Mouse (Mus musculus): ENCODE results near the gene Mybpc2. TPM values are rescaled to one million over a fixed set of nuclear protein-coding genes. Genes with fewer than 3 reads are reported as not detected.

The Mybpc2 gene
- polyA plus RNA-seq, 1 experiment from 2014 or later: 0.12 TPM

DNA sequence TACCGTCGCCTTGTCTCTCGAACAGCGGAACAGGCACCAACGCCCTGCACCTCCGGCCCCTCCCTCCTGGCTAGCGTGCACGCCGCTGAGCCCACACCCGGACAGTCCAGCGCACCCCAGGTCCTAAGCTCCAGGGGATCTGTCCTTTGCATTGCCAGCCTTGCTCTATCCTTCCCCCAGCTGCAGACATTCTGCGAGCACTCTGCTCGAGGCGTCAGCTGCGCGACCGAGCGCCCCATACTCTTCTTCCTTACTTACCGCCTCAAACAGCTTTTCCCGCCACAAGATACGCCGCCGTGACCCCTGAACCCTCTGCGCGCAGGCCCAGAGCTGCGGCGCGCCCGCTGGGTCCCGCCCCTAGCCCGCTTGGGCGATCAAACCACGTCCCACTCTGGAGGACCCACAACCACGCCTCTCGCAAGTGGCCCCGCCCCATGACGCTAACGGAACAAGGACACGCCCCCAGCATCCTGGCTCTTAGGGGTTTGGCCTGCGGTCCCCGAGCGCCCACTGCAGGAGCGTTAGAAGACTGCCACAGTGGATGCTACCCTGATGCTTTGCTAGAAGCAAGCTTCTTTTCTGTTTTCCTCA lies 24.1 kb upstream of the Mybpc2 start, which contains the start of gene Pold1:
Pold1 (minus strand) TSS at position 353 of the 591 bp plus-strand sequence.
- Histone ChIP-seq H3K4me1 (ENCODE audit: insufficient read depth, low read length) (peaks cover 19% of the 10 kb centered on the region), H3K4me2 (replicated peaks; ENCODE audit: low read depth, low read length) (peak within 1 kb of the TSS; percentile 60), H3K27me3 (ENCODE audit: insufficient read depth, low read length) (no peaks in the 10 kb centered on the region), H3K9me3 (ENCODE audit: low read length) (no peaks in the 10 kb centered on the region), H3K4me3 (ENCODE audit: low read length) (peak within 1 kb of the TSS; percentile 73), H3K27ac (ENCODE audit: low read length) (peak within 1 kb of the TSS; percentile 76; the same call in 1 of the 2 replicates), H3K9ac (replicated peaks; ENCODE audit: low read length) (peak within 1 kb of the TSS; percentile 73), H3K36me3 (ENCODE audit: insufficient read depth, low read length) (peaks cover 29% of the 10 kb centered on the region)
- WGBS: under 1% methylated on average over 43 of the region's 43 CpGs
- peak; percentile 94 for ATAC-seq (ENCODE audit: low FRiP score, low TSS enrichment)

DNA sequence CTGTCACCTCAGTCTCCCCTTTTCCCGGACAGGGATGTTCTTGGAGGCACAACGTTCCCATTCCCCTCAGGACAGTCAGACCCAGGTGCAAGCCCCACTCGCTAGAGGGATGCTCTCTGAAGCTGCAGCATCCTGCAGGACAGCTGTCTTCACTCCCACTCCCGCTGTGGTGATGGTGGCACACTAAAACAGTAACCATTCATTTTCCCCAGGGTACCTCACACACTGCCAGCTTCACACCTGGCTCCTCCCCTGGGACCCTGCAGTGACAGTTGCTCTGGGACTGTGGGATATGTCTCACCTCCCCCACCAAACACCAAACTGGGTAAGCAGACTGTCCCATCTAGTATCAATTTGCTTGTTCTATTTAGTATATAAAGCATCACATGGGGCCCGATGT lies 23.3 kb upstream of the Mybpc2 start:
- WGBS: 18% methylated on average over 5 of the region's 5 CpGs
- no peak for ATAC-seq (ENCODE audit: low FRiP score, low TSS enrichment)
- Histone ChIP-seq H3K4me3 (ENCODE audit: low read length) (peak overlapping the region; percentile 73), H3K9me3 (ENCODE audit: low read length) (no peaks in the 10 kb centered on the region), H3K27me3 (ENCODE audit: insufficient read depth, low read length) (no peaks in the 10 kb centered on the region), H3K4me2 (replicated peaks; ENCODE audit: low read depth, low read length) (peak overlapping the region; percentile 60), H3K4me1 (ENCODE audit: insufficient read depth, low read length) (peaks cover 14% of the 10 kb centered on the region), H3K36me3 (ENCODE audit: insufficient read depth, low read length) (peaks cover 29% of the 10 kb centered on the region), H3K27ac (ENCODE audit: low read length) (0 out of 2 replicates have a peak overlapping the region, but pooled peaks have one; percentile 76), H3K9ac (replicated peaks; ENCODE audit: low read length) (peak overlapping the region; percentile 73)

DNA sequence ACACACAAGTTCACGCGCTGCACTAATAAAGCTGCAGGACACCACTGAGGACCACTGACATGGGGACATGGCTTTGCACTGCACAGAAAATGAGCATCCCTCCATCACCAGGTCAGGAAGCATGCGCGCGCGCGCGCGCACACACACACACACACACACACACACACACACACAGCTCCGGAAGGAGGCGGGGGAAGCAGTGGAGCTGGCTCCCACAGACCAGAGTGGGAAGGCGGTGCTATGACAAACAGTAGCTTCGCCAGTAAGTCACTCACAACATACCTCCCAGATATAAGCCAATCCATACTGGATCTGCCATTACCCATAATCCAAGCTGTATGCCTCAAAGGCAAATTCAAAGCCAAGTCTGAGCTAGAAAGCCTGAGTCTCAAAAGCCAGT lies 22.6 kb upstream of the Mybpc2 start:
- Histone ChIP-seq H3K4me2 (replicated peaks; ENCODE audit: low read depth, low read length) (peak overlapping the region; percentile 60), H3K27me3 (ENCODE audit: insufficient read depth, low read length) (no peaks in the 10 kb centered on the region), H3K4me3 (ENCODE audit: low read length) (peak overlapping the region; percentile 73), H3K4me1 (ENCODE audit: insufficient read depth, low read length) (peaks cover 10% of the 10 kb centered on the region), H3K36me3 (ENCODE audit: insufficient read depth, low read length) (peaks cover 33% of the 10 kb centered on the region), H3K9ac (replicated peaks; ENCODE audit: low read length) (peak overlapping the region; percentile 73), H3K27ac (ENCODE audit: low read length) (no peak overlapping the region), H3K9me3 (ENCODE audit: low read length) (no peaks in the 10 kb centered on the region)
- 93% methylated on average over 13 of the region's 13 CpGs for WGBS
- no peak for ATAC-seq (ENCODE audit: low FRiP score, low TSS enrichment)

DNA sequence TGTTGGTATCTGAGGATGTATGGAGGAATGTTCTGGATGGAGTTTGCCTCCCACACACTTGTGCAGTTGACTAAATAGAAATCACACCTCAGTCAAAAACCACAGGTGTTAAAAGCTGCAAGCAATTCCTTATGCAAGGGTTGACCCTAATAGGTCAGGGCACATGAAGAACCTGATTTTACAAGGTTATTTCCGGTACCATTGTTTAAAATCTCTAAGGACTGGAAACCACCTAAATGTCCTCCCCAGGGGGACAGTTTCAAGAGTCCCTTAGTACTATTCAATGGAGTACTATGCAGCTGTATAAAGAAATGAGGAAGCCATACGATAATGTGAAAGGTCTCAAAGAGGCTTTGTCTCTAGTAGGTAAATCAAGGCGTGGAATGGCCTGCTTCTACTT lies 21.8 kb upstream of the Mybpc2 start:
- 95% methylated on average over 3 of the region's 3 CpGs for WGBS
- ATAC-seq (ENCODE audit: low FRiP score, low TSS enrichment): no peak
- Histone ChIP-seq H3K27ac (ENCODE audit: low read length) (no peak overlapping the region), H3K9me3 (ENCODE audit: low read length) (no peaks in the 10 kb centered on the region), H3K4me1 (ENCODE audit: insufficient read depth, low read length) (peaks cover 10% of the 10 kb centered on the region), H3K4me2 (replicated peaks; ENCODE audit: low read depth, low read length) (no peak overlapping the region), H3K9ac (replicated peaks; ENCODE audit: low read length) (no peak overlapping the region), H3K36me3 (ENCODE audit: insufficient read depth, low read length) (peaks cover 32% of the 10 kb centered on the region), H3K27me3 (ENCODE audit: insufficient read depth, low read length) (no peaks in the 10 kb centered on the region), H3K4me3 (ENCODE audit: low read length) (no peak overlapping the region)

DNA sequence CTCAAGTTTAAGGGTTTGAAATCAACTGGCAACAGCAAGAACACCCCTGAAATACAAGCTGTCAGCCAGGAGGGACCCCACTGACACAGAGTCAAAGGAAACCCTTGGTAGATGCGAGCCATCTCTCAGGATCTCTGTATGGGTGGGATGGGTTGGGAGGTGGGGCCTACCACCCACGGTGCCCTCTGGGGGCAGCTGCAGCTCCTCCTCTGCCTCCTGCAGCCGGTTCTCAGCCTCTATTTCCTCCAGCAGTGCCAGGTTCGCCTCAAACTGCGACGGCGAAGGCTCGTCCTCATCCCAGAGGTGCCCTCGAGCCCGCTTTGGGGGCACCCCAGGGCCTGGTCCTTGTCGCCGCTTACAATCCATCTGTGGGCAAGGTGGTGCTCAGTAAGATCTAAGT lies 18.6 kb upstream of the Mybpc2 start:
- ATAC-seq (ENCODE audit: low FRiP score, low TSS enrichment): no peak
- peaks cover 9% of the 10 kb centered on the region for H3K4me1 ChIP-seq (ENCODE audit: insufficient read depth, low read length)
- H3K27me3 ChIP-seq (ENCODE audit: insufficient read depth, low read length): no peaks in the 10 kb centered on the region
- no peak overlapping the region for H3K4me2 ChIP-seq (replicated peaks; ENCODE audit: low read depth, low read length)
- no peak overlapping the region for H3K9ac ChIP-seq (replicated peaks; ENCODE audit: low read length)
- H3K27ac ChIP-seq (ENCODE audit: low read length): no peak overlapping the region
- no peaks in the 10 kb centered on the region for H3K9me3 ChIP-seq (ENCODE audit: low read length)
- H3K36me3 ChIP-seq (ENCODE audit: insufficient read depth, low read length): peaks cover 44% of the 10 kb centered on the region
- WGBS: 75% methylated on average over 12 of the region's 12 CpGs
- H3K4me3 ChIP-seq (ENCODE audit: low read length): no peak overlapping the region

DNA sequence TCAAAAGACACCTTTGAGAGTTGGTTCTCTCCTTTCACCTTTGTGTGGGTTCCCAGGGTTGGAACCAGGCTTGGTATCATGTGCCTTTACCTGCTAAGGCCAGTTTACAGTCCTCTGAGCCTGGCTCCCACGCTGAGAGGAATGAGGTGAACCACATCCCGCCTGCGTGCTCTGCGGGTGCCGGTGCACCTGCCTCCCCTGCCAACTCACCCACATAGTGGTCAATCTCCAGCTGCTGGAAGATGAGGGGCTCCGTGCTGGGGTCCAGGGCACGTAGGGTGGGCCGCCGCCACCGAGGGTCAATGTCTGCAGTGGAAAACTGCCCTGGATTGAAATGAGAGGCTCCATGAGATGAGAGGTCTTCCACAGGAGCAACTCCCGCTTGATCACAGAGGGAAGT lies 18.1 kb upstream of the Mybpc2 start:
- H3K9ac ChIP-seq (replicated peaks; ENCODE audit: low read length): no peak overlapping the region
- H3K4me1 ChIP-seq (ENCODE audit: insufficient read depth, low read length): peaks cover 4% of the 10 kb centered on the region
- no peak for ATAC-seq (ENCODE audit: low FRiP score, low TSS enrichment)
- H3K27ac ChIP-seq (ENCODE audit: low read length): no peak overlapping the region
- no peaks in the 10 kb centered on the region for H3K27me3 ChIP-seq (ENCODE audit: insufficient read depth, low read length)
- peaks cover 49% of the 10 kb centered on the region for H3K36me3 ChIP-seq (ENCODE audit: insufficient read depth, low read length)
- no peaks in the 10 kb centered on the region for H3K9me3 ChIP-seq (ENCODE audit: low read length)
- 91% methylated on average over 11 of the region's 11 CpGs for WGBS
- H3K4me3 ChIP-seq (ENCODE audit: low read length): no peak overlapping the region
- H3K4me2 ChIP-seq (replicated peaks; ENCODE audit: low read depth, low read length): no peak overlapping the region

DNA sequence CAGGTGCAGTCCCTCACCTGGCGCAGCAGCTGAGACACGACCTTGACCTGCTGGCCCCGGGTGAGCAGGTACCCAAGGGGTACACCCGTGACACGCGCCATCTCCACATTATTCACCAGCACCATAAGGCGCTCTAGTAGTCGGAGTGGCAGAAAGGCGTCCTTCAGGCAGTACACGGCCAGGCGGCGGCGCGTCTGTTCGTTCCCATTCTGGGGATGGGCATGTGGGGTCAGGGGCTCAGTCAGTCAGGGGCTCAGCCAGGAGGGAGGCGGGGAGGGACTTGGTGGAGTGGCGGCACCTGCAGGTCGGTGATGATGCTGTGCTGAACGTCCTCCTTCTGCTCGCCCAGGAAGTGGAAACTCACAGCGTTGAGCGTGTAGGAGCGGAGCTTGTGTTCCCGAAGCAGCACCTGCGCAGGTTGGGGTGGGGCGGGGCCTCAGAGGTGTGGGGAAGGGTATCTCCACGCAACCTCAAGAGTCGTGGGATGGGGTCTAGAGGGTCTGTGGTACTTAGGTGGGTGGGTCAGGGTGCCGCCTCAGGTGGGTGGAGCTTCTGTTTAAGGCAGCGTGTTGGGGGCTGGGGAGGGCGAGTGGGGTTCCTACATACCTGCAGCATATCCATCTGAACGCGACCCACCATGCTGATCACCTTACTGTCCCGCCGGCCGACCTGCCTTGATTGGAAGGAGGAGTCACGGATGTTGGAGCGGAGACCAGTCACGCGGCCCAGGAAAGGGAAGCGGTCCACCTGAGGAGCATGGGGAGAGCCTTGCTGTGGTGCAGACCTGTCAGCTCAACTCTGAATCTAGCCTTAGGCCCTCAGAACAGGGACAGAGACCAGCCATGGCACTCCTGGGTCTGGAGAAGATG lies 14.5 kb upstream of the Mybpc2 start:
- 93% methylated on average over 41 of the region's 41 CpGs for WGBS
- H3K36me3 ChIP-seq (ENCODE audit: insufficient read depth, low read length): peaks cover 84% of the 10 kb centered on the region
- H3K9me3 ChIP-seq (ENCODE audit: low read length): no peaks in the 10 kb centered on the region
- H3K9ac ChIP-seq (replicated peaks; ENCODE audit: low read length): no peak overlapping the region
- no peaks in the 10 kb centered on the region for H3K27me3 ChIP-seq (ENCODE audit: insufficient read depth, low read length)
- H3K4me2 ChIP-seq (replicated peaks; ENCODE audit: low read depth, low read length): no peak overlapping the region
- no peak overlapping the region for H3K4me3 ChIP-seq (ENCODE audit: low read length)
- no peak for ATAC-seq (ENCODE audit: low FRiP score, low TSS enrichment)
- H3K4me1 ChIP-seq (ENCODE audit: insufficient read depth, low read length): no peaks in the 10 kb centered on the region
- no peak overlapping the region for H3K27ac ChIP-seq (ENCODE audit: low read length)

DNA sequence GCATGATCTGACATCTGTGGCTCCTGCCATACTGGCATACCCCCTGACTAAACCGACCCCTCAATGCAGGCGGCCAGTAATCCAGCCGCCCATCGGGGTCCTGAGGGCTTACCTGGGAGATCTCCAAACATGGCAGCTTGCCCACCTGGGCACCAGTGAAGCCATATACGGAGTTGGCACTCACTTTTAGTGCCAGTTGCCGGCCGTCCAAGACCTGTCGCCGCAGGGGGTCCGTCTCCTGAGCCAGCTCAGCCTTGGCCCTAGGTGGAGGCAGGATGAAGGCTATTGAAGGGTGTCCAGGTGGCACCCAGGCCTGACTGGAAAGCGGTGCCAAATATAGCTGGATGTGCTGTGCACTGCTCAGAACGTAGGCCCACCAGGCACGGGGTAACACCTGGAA lies 13.0 kb upstream of the Mybpc2 start:
- Histone ChIP-seq H3K4me1 (ENCODE audit: insufficient read depth, low read length) (no peaks in the 10 kb centered on the region), H3K4me3 (ENCODE audit: low read length) (no peak overlapping the region), H3K4me2 (replicated peaks; ENCODE audit: low read depth, low read length) (no peak overlapping the region), H3K27me3 (ENCODE audit: insufficient read depth, low read length) (no peaks in the 10 kb centered on the region), H3K9ac (replicated peaks; ENCODE audit: low read length) (no peak overlapping the region), H3K9me3 (ENCODE audit: low read length) (no peaks in the 10 kb centered on the region), H3K27ac (ENCODE audit: low read length) (no peak overlapping the region), H3K36me3 (ENCODE audit: insufficient read depth, low read length) (peaks cover 86% of the 10 kb centered on the region)
- ATAC-seq (ENCODE audit: low FRiP score, low TSS enrichment): no peak
- WGBS: 91% methylated on average over 13 of the region's 13 CpGs

DNA sequence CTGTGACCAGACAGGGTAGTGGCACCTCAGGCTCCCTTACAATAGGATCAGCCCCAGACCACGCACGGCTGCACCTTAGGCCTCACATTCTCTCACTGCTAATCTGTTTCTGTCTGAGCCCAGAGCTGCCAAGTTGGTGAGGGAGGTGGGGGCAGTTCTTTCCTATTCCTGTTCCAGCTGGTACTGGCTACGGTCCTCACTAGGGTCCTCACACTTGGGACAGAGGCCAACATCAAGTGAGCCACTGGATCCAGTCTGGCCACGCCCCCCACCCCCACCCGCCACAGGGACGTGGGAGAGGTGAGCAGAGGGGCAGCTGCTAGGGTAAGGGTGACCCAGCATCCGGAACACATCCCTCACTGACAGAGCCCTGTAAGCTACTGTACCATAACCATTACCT lies 12.6 kb upstream of the Mybpc2 start:
- H3K27me3 ChIP-seq (ENCODE audit: insufficient read depth, low read length): no peaks in the 10 kb centered on the region
- no peak for ATAC-seq (ENCODE audit: low FRiP score, low TSS enrichment)
- H3K4me3 ChIP-seq (ENCODE audit: low read length): no peak overlapping the region
- no peak overlapping the region for H3K27ac ChIP-seq (ENCODE audit: low read length)
- H3K4me2 ChIP-seq (replicated peaks; ENCODE audit: low read depth, low read length): no peak overlapping the region
- no peak overlapping the region for H3K9ac ChIP-seq (replicated peaks; ENCODE audit: low read length)
- no peaks in the 10 kb centered on the region for H3K9me3 ChIP-seq (ENCODE audit: low read length)
- 68% methylated on average over 7 of the region's 7 CpGs for WGBS
- H3K4me1 ChIP-seq (ENCODE audit: insufficient read depth, low read length): no peaks in the 10 kb centered on the region
- peaks cover 81% of the 10 kb centered on the region for H3K36me3 ChIP-seq (ENCODE audit: insufficient read depth, low read length)

DNA sequence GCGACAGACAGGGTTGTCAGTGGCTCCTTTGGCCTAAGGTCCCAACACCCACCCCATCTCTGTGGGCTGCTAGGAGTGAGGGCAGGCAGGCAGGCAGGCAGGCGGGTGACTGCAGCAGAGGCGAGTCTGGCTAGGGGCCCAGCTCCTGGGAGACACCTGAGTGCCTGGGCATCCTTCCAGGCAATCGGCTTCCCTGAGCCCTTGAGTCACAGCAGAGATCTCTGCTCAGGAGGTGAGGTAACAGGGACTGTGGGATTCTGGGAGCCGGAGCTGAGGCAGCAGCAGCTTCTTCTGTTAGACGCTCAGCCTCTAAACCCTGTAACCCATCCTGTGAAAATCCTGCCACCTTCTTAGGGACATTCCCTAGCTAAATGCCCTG lies 12.1 kb upstream of the Mybpc2 start:
- H3K9me3 ChIP-seq (ENCODE audit: low read length): no peaks in the 10 kb centered on the region
- no peak overlapping the region for H3K9ac ChIP-seq (replicated peaks; ENCODE audit: low read length)
- no peaks in the 10 kb centered on the region for H3K27me3 ChIP-seq (ENCODE audit: insufficient read depth, low read length)
- peaks cover 78% of the 10 kb centered on the region for H3K36me3 ChIP-seq (ENCODE audit: insufficient read depth, low read length)
- 87% methylated on average over 6 of the region's 6 CpGs for WGBS
- no peak overlapping the region for H3K4me3 ChIP-seq (ENCODE audit: low read length)
- no peaks in the 10 kb centered on the region for H3K4me1 ChIP-seq (ENCODE audit: insufficient read depth, low read length)
- H3K4me2 ChIP-seq (replicated peaks; ENCODE audit: low read depth, low read length): no peak overlapping the region
- no peak overlapping the region for H3K27ac ChIP-seq (ENCODE audit: low read length)
- no peak for ATAC-seq (ENCODE audit: low FRiP score, low TSS enrichment)
